Mouse (Mus musculus): ENCODE results near the gene Gm20388.

DNA sequence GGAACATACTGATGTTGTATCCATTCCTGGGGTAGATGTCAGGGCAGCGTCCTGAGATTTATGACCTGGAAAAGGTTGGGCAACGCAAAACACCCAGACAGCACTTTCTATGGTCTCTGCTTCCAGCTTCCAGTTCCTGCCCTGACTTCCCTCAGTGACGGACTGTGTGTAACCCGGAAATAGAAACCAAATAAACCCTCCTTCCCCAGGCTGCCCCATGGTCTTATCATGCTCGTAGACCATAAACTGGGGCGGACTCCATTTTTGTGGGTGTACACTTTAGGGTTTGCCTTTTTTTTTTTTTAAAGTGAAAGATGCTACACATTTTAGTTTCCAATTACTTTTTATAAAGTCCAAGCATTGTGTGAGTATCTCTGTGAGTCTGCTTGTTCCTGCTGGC is 3754.9 kb downstream of the Gm20388 start:
- TF ChIP-seq POLR2A (IDR thresholded peaks at IDR 0.05; ENCODE audit: borderline replicate concordance, extremely low read depth, insufficient read depth, insufficient read length, poor library complexity, severe bottlenecking) (no peak), CTCF (IDR thresholded peaks at IDR 0.05; ENCODE audit: borderline replicate concordance, extremely low read depth, insufficient read depth, insufficient read length) (no peak)

Measured in brain, embryonic 14.5 days (tissue).